Mouse (Mus musculus) small intestine, adult 2 months (tissue): Measurements from ENCODE around the gene Rara.

Experiments
- CTCF ChIP-seq: fragments of 200-500 bp; IDR thresholded peaks from 2 replicates; pipeline ENCODE4 v1.5.1; 2012; ENCODE audit warnings: low read depth, mild to moderate bottlenecking, control low read depth, inconsistent platforms, low read length, moderate library complexity, mixed read lengths; ENCODE audit not compliant: insufficient replicate concordance, insufficient read length; ENCODE audit errors: extremely low read depth
- POLR2A ChIP-seq: fragments of 200-500 bp; IDR thresholded peaks from 2 replicates; pipeline ENCODE4 v1.6.1; 2012; ENCODE audit warnings: low read depth, mild to moderate bottlenecking, control low read depth, inconsistent platforms, low read length, moderate library complexity

DNA sequence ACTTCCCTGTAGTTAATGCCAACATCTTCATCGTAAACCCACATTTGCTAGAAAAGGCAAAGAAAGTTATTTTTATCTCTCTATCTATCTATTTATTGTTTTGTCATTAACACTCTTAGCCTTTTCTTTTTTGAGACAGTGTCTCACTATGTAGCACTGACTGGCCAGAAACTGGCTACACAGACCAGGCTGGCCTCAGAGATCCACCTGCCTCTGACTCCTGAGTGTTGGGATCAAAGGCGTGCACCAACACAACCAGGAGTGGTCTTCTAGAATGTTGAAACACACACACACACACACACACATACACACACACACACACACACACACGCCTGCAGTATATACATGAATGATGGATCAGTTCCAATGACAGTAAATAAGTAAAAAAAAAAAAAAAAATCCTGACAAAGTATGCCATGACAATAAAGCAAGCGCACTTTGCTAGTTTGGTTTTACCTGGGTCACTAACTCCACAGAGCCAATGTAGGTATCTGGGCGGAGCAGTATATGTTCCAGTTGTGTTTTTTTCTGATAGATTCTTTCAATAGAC lies 94.8 kb downstream of the Rara start:
- TF ChIP-seq CTCF (no peak), POLR2A (no peak)
